Mouse (Mus musculus) cerebellum, adult (tissue): Measurements from ENCODE around the gene Sema6d.

Source experiments
- ATAC-seq: cut with Nextera tagmentation; 2 replicates; pipeline ENCODE4 v1.9.2; 2017; ENCODE audit warnings: mild to moderate bottlenecking, moderate library complexity, mixed read lengths; ENCODE audit not compliant: insufficient number of reproducible peaks, low FRiP score, low TSS enrichment

The Sema6d gene

DNA sequence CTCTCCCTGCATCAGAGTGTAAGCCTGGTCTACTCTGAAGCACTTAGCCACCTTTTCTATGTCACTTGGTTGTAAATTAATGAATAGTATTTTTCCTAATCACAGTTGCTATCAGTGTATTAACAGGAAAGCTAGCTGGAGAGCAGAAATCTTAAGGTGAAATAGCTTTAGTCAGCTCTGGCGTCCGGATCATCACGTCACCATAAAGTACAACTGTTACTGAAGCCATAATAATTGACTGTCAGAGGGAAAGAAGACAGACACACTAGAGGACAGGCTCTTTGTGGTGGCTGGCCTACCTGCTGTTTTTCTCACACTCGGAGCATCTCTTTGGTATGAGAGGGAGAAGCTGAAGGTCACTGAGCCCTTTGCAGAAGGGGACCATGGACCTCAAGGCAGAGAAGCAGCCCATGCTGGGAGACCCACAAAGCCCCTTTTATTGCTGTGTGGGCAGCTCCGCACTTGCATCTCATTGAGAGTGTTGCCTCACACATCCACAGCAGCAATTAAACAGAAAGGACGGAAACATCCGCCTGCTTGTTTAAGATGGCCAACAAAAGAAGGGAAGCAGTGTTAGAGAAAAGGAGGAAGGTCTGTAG is 72.3 kb downstream of the Sema6d start:
- no peak for ATAC-seq

DNA sequence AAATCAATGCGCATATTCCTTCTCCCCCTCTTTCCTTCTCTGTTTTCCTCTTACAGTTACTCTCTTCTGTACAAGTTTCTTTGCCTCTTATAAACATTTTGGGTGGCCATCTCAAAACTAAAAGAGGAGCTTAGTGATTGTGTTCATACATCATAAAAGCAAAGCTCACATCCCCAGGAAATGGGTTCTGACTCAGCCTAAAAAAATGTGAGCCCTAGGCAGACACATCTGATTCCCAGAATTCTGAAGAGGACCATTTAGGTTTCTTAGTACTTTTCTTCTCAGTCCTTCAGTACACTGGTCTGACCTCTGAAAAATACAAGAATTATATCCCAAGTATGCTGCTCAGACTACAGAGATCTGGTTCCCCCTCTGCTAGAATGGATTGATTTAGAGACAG is 78.6 kb downstream of the Sema6d start:
- no peak for ATAC-seq

DNA sequence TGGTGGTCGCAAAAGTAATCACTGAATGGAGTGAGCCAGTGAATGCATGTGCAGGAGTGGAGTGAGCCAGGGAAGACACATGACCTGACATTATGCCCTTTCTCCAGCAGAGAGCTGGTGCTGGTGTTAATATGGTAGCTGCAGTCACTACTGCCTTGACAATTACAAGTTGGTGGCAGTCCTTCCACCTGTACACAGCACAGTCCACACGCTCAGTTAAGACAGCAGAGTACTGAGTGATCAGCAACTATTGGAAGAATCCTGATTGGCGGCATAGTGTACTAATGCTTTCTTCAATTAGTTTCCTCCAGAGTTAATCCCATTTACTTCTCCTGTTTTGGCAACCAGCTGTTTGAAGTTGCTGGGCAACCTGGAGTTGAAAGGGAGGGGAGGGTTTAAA is 81.9 kb downstream of the Sema6d start:
- no peak for ATAC-seq

DNA sequence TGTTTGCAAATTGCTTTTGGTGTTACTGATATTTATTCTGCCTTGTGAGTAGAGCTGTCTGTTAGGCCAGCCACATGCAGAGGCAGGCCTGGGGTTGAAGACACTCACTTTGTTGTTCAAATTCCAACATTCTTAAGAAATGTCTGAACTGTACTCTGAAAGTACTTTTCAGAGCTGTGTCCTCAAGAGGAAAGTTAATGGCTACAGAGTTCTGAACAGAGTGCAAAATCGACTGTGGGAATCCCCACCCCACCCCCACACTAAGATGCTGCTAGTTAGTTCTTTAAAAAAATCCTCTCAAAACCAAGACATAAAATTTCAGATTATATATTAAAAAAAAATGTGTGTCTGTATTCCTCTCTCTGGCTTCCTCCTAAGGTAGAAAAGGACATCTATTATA is 86.5 kb downstream of the Sema6d start:
- ATAC-seq, result no peak

DNA sequence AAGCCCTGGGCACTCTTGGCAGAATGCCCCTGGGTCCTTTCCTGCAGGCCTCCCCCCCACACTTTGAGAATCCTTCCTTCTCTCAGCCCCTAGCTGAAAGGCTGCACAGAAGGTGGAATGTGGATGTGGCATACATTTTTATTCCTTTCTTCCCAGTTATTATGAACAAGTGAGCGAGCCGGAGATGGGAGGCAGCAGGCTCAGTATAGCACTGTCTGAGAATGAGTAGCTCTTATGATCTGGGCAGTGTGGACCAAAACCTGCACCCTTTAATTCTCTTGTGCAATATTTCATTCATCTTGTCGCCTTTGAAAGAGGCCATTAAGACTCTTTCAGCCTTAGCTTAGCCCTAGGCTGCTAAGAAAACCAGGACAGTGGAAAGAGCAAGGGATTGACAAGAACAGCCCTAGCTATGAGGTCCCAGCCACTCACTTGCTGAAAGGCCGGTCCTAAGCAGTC is 87.0 kb downstream of the Sema6d start:
- ATAC-seq, result no peak

DNA sequence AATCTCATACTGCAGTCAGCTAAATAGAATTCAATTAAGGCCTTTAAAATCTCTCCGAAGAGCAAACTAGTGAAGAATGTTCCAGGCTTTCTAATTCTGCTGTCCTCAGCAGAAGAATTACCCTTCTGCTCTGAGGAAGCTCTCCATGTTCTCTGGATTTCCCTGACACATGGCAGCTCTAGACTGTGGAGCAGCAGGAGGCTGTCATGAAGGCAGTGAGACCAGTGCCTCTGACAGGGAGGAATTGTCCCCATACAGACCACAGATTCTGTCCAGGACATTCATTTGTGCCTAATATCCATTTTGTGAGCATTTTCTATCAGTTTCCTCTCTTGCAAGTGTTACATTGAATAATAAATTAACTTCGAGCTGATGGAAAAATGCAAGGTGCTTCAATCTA is 99.5 kb downstream of the Sema6d start:
- ATAC-seq, result no peak

DNA sequence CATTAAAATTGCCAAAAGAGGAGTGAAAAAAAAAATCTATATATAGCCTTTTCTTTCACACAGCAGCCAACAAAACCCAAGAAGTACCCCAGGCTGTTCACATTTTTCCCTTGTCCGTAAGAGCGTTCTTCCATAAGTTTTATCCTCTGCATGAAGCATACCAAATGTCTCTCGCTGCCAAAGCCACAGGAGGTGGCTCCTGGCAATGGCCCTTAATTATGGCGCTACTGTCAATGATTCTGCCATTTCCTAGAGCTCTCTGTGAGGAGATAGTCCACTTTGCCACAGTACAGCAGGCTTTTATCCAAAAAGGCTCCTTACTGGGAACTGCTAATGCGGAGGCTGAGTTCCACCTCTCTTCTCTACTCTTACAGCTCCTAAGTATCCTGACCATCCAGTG is 104.3 kb downstream of the Sema6d start:
- ATAC-seq, result no peak

DNA sequence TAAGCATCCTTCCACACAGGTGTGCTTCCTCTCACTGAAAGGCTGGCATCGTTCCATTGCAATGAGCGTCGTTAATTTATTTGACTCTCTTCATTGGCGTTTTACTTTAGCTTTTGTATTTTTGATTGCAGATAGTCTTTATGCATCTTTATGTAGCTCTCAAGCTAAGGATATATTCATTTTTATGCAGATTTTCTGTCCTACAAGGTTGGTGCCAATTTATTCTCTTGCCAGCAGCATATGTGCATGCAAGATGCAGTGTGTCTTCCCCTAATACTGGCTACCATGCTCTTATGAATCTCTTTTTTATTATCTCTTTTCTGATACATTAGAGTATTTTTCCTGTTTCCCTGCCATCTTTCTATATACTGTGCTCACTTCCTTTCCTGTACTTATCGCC is 111.7 kb downstream of the Sema6d start:
- no peak for ATAC-seq

DNA sequence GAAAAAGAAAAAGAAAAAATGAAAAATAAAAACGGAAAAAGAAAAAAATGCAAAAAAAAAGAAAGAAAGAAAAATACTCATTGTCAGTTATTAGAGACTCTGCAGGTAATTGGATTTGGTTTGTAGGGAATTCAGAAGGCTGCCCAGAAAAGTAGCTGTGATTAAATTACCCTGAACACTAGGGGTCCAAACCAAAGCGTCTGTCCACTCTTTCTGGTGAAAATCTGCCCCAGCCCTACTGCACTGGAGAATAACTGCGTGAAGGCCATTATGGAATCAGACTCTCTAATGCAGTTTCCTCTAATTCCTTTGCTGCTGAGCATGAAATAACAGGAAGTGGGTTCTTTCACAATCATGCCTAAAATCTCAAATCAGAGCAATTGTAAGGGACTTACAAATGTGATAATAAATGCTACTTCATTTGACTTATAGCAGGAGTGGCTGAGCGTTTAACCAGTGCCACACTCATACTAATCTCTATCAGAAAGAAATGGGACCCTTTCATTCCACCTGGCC is 112.8 kb downstream of the Sema6d start:
- no peak for ATAC-seq

DNA sequence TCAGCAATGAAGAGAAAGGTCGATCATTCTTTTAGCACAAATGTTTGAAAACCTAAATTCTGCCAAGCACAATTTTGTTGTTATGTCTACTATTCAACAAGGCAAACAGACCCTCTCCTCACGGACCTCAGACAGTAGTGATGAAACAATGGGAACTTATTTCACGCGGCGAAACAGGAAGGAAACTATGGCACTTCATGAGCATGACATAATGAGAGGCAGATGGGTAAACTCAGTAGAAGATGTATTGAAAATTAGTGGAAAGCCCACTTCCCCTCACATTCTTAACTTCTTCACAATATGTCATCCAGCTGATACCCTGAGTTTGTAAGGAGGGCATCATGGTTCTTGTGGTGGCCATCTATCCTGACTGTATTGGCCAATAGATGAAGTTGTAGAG is 116.0 kb downstream of the Sema6d start:
- no peak for ATAC-seq

DNA sequence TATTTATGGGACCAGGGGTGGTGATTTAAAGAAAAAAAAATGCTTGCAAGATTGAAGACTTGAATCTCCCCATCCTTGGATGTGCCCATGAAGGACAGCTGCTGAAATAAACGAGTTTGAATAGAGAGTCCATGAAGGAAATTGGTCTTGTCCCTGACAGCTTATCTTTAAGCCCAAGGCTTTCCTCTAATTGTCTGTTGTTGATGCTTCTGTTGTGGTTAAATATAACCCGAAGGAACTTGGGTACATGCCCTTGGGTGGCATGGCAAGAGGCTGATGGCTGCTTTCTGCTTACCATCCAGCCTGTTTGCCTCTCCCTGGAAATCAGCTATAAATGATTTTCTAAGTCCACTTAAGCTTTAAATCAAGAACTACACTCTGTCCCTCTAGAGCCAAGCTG is 118.5 kb downstream of the Sema6d start:
- no peak for ATAC-seq

DNA sequence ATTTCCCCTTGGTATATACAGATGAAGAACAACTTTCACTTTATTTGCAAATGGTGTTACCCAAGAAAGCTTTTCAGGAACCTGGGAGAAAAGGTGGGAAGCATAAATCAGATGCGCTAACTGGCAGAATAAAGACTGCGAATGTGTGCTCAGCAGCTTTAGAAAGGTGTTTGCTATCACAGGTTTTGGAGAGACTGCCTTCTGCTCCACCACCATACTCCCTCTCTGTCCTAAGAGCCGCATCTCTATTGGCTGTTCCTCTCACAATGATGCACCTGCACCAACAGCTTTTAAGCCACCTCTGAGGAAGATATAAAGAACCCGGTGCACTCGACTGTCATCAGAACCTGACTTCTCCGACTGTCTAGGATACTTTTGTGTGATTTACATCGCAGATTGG is 133.8 kb downstream of the Sema6d start:
- no peak for ATAC-seq

DNA sequence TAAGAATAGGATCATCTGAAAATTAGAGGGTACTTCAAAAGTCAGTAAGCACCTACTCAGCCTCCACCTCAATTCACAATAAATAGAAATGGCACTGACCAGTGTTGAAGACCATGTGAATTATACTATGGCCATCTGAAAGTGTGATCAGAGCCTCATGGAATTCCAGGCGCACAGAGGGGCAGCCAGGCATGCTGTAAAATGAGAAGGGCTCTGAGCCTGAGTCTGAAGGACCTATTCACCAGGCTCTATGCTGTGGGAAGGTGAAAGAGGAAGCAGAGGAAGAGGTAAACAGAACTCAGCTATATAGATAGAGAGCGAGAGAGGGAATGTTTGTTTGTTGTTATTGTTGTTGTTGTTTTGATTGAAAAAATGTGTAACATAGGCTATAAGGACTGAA is 134.6 kb downstream of the Sema6d start:
- ATAC-seq, result no peak

DNA sequence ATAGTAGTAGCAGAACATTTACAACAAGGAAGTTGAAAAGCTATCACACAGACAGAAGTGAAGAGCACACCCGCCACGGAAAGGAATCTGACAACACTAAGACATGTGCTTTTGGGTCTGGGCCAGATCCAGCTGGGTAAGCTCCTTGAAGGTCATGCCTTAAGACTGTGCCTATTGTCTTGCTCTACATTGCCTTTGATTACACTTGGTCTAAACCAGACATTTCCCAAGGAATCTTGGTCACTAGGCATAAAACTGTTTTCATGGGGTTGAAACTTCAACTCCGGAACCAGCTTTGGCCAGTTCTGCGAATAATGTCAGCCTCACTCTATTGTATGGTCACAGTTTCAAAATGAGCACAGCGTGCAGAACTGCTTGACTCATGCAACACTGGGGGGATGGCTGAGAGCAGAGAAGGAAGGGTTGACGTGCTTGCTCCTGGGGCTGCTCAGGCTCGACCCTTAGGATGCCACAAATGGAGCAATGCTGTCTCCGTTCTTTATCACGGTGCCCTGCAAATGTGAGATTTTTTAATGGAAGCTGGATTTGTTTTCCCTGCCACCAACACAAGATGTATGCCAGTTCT is 145.0 kb downstream of the Sema6d start:
- no peak; the same call in 1 of the 2 replicates for ATAC-seq

DNA sequence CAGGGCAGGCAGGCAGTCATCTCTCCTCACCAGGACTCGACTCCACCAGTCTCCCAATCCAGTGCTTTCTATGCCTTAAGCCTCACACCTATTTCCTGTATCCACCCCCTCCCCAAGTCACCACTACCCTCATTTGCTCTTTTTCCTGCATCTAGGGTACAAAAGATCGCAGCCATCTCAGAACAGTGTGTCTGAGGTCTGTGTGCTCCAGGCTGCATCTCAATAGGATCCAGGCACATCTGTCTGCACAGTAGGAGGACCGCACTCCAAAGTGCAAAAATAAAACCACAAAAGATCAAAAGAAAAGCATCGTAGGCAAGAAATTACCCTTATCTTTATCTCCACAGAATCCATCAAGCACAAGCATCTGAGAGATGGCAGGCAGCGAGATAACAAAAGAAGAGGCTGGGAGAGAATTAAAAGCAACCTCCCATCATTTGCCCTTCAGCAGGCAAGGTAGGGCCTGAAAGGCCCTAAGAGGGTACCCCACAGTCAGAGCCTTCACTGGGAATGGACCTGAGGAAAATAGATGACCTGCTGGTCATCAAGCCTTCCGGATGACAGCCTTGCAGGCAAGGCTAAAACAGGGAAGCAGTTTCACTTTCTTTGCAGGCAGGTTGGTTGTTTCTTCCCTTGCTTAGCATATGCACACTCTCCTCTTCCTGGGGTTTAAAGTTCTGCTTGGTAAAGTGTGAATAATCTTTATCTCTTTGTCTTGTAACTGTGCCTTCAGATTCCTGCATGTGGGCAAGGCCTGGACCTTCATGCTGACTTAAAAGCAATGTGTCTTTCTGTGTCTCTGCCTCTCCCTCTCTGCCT is 145.7 kb downstream of the Sema6d start:
- no peak for ATAC-seq

DNA sequence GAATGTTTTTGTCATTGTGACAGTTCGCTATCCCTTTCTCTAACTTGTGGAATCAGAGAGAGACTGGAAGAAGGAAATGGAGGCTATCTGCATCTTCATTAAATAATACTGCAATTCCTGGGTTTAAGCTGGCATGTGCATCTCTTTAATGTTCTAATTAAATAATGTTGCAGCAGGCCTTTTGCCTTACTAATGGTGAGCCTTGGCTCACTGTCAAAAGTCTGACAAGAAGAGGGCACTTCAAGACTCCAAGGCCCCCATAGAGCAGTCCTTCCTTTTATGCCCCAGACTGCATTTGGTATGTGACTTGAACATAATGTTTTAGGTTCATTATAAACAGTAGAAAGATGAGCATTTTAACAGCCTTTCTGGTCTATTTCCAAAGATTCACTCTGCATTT is 147.1 kb downstream of the Sema6d start:
- ATAC-seq, result no peak

DNA sequence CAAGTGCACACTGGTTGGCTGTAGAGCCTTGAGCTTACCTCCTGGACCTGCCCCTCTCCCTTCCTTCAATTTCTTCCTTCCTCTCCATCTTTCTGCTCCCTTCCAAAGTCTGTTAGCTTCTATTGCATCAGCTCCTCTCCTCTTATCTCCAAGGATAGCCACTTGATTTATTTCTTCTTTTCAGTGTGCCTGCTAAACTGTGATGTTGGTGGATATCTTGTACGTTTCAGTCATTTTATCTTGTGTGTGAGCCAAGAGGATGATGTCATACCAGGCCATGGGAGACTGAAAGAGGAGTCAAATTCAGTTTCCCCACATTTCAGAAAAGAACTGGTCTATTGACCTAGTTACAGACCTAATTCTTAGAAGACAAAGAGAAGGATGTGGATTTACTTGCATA is 153.8 kb downstream of the Sema6d start:
- no peak for ATAC-seq

DNA sequence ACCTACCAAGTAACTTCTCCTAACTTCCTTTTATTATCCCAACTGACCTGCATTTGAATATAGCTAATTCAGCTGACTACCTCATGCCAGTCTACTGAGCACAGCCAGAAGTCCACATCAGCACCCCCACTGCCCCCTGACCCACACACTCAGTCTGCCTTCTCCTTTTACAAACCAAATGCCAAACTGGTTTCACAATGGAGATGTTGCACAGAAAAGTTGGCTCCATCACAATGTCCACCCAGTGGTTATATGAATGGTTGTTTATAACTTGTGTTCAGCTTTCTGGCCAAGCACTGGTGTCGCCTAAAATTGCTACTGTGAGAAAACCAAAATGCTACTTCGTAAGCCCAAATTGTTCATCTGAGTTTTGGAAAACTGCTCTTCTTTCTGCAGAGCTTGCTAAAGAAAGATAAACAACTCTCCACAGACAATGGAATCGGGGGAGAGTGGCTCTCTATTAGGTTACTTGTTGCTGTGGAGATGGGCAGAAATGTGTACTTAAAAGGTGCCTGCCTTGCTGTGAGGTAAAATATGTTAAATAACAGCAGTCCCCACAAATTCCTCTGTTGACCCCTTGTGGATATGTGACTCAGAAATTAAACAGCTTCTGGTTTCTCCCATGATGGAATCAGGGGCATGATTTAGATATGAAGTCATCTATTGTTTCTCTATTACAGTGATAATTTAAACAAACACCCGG is 154.9 kb downstream of the Sema6d start:
- ATAC-seq, result no peak

DNA sequence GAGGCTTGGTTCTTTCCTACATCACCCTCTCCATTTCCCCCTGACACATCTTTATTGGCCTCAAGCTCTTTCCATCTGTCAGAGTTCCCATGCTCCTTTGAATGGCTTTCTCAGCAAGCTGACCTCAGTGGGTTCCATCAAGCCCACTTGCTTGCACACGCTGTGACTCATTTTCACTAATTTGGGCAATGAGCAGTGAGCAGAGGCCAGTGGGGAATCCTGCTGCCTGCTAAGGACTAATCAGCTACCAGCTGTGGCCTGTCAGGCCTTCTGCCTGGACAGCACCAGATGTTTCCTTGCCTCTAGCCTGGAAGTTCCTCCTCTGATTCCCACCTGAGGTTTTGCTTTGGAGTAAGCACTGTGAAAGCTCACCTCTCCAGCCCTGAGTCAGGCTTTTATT is 168.3 kb downstream of the Sema6d start:
- ATAC-seq, result no peak

DNA sequence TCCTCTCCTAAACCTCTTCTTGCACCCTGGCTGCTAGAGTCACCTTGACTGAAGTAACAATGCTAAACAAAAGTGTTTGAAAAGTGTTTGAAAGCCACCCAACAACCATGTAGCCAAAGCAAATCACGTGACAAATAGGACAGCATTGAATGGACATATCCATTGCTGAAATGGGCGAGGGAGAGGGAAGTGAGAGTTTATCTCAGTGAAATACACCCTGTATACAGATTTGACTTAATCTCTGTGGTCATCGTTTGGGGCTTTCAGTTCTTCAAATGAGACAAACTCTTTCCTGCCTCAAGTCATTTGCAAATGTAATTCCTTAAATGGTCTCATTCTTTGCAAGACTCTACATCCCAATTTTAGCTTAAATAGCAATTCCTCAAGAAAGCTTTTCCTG is 174.5 kb downstream of the Sema6d start:
- no peak for ATAC-seq

DNA sequence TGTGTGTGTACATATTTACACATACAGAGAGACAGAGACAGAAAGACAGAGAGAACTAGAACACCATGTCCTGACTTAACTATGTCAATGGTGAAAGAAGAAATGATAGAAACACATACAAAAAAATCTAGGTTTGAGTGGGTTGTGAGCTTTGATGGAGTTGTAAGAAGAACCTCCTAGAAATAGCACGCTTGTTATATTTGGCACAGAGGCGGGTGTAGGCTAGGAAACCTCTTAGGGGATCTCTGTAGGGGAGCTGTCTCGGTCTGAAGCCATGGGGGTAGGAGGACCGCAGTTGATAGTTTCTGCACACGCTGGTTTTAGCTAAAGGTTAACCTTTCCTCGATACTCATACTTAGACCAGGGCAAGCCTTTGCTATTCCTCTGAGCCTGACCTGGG is 181.4 kb downstream of the Sema6d start:
- no peak for ATAC-seq
